ENCODE assay signal across 9 mouse cellular contexts in the genomic region with DNA sequence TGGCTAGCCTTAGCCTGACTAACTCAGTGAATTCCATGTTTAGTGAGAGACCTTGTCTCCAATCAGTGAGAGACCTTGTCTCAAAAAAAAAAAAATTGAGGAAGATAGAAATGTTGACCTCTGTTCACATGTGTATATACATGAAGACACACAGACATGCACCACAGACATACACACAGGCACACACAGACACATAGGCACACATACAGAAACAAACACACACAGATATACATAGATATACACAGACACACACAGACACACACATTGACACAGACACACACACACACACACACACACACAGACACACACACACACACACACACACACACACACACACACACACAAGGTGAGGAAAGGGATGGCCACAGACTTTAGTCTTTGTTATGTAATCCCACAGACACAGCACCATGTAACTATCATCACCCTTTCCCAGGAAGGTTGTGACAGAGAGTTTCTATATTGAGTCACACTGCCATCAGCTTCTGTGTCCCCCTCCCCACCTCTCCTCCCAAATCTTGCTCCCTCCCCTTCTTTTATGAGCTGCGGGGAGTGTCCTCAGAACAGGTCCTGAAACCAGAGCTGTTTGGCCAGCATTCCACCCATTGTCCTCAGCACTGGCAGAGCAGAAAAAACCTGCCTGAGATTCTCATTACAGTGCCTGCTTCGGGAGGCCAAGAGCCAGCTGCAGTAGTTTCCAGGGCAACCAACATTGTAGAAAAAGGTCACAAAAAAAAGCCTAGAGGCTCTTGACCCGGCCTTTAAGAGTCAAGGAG.
A peak's percentile ranks its signal among the peaks of the same experiment; 100 is the strongest.
DNase-seq lines count a peak whose midpoint lies in the region; ATAC-seq and TF ChIP-seq lines count a peak whose summit lies in the region.
"Had no signal": no experiment of that assay in that cellular context is flagged by ENCODE, and none has a peak within 500 bp of the region (broad histone marks: within the 10 kb centered on the region; RNA-seq: fewer than 3 reads in every experiment).

No protein-coding gene starts in this region.

- no peak overlapping the region for H3K9ac ChIP-seq in lung, postnatal 0 days (replicated peaks; ENCODE audit: low read depth)

- no peaks in the 10 kb centered on the region for H3K27me3 ChIP-seq in lung, postnatal 0 days (replicated peaks; ENCODE audit: insufficient read depth, low read length)

- WGBS in lung, postnatal 0 days: 7% methylated on average over 3 of the region's 3 CpGs

- peak; percentile 37 for DNase-seq in urinary bladder, postnatal 14 days (ENCODE audit: low spot score)
- DNase-seq in urinary bladder, adult 2 months (ENCODE audit: low spot score): no peak
- DNase-seq in heart, postnatal 4 days: peak; percentile 21
- peak; percentile 68 for DNase-seq in lung, postnatal 0 days (ENCODE audit: low spot score)
- no peak for DNase-seq in frontal cortex, adult 2 months (ENCODE audit: extremely low spot score in 1 of 2, low spot score in 1 of 2)
- DNase-seq in ovary, postnatal 36 days (ENCODE audit: low spot score): no peak
- DNase-seq in adrenal gland, adult 18-20 months (ENCODE audit: low spot score in 2 of 2): no peak

- H3K9me3 ChIP-seq in lung, postnatal 0 days (ENCODE audit: low read length): no peaks in the 10 kb centered on the region
- H3K9me3 ChIP-seq: G1E had no signal

- TF ChIP-seq CTCF in lung, postnatal 0 days (IDR thresholded peaks at IDR 0.05): no peak

- H3K27ac ChIP-seq in lung, postnatal 0 days (ENCODE audit: low read length): no peak overlapping the region

- H3K4me1 ChIP-seq in lung, postnatal 0 days (ENCODE audit: insufficient read depth, low read depth, low read length): peaks cover 9% of the 10 kb centered on the region; the same call in 1 of the 2 replicates

- no peaks in the 10 kb centered on the region for H3K36me3 ChIP-seq in lung, postnatal 0 days (ENCODE audit: insufficient read depth, low read length)
- H3K36me3 ChIP-seq: G1E had no signal

- H3K4me2 ChIP-seq in lung, postnatal 0 days (replicated peaks; ENCODE audit: low read depth, low read length): no peak overlapping the region

- ATAC-seq in lung, postnatal 0 days: peak; percentile 78
- ATAC-seq in monocyte, adult 5-6 weeks (replicated peaks; ENCODE audit: insufficient number of reproducible peaks, low FRiP score, low TSS enrichment, poor library complexity, severe bottlenecking): no peak

- TF ChIP-seq EP300 in lung, postnatal 0 days (IDR thresholded peaks at IDR 0.05): no peak

- no peak overlapping the region for H3K4me3 ChIP-seq in lung, postnatal 0 days (ENCODE audit: low read depth, low read length)

Comparison
In these comparisons a context has a peak if more than half of its experiments do, and no peak if none do; other contexts are left out.
1. DNase-seq: peak in urinary bladder, postnatal 14 days (single experiment), heart, postnatal 4 days (single experiment) and lung, postnatal 0 days (single experiment); none in urinary bladder, adult 2 months (single experiment), frontal cortex, adult 2 months (0 of 2), ovary, postnatal 36 days (single experiment) and adrenal gland, adult 18-20 months (0 of 2).